21 mouse cellular contexts compared by ENCODE assay signal in the genomic region with DNA sequence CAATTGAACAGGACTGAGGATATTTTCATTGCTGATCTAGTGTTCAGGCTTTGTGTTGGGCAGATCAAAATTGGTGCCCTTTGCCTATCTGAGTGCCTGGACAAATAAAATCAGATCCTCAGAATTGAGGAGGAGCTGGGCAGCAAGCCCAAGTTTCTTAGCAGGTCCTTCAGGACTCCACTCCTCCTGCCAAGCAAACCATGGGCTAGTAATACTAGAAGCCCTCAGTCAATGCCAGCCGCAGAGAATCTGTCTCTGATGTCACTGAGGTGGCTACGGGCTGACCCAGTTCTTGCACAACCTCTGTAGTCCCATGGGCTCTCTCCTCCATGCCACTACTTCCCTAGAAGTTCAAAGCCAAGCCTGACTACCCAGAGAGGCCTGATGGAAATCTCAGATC.
DNase-seq lines count a peak whose midpoint lies in the region; ATAC-seq and TF ChIP-seq lines count a peak whose summit lies in the region.
"Had no signal": no experiment of that assay in that cellular context is flagged by ENCODE, and none has a peak within 500 bp of the region (broad histone marks: within the 10 kb centered on the region; RNA-seq: fewer than 3 reads in every experiment).

No protein-coding gene starts in this region.

- H3K4me2 ChIP-seq in intestine, postnatal 0 days (replicated peaks; ENCODE audit: low read depth): no peak overlapping the region
- no peak overlapping the region for H3K4me2 ChIP-seq in liver, postnatal 0 days (ENCODE audit: low read depth, low read length)
- H3K4me2 ChIP-seq: embryonic facial prominence, embryonic 13.5 days; forebrain, embryonic 15.5 days; midbrain, embryonic 13.5 days; neural tube, embryonic 13.5 days had no signal

- no peak overlapping the region for H3K4me3 ChIP-seq in intestine, postnatal 0 days (ENCODE audit: low read depth, low read length)
- H3K4me3 ChIP-seq in liver, postnatal 0 days (ENCODE audit: low read depth, low read length): no peak overlapping the region
- H3K4me3 ChIP-seq: embryonic facial prominence, embryonic 13.5 days; forebrain, embryonic 15.5 days; layer of hippocampus, adult 2 months; midbrain, embryonic 13.5 days; neural tube, embryonic 13.5 days had no signal

- H3K27me3 ChIP-seq in intestine, postnatal 0 days (replicated peaks; ENCODE audit: control insufficient read depth, insufficient read depth, low read length): no peaks in the 10 kb centered on the region
- H3K27me3 ChIP-seq in liver, postnatal 0 days (ENCODE audit: insufficient read depth, low read length): no peaks in the 10 kb centered on the region
- H3K27me3 ChIP-seq: embryonic facial prominence, embryonic 13.5 days; forebrain, embryonic 15.5 days; midbrain, embryonic 13.5 days; neural tube, embryonic 13.5 days had no signal

- WGBS in intestine, postnatal 0 days: 86% methylated on average over 2 of the region's 2 CpGs
- 77% methylated on average over 2 of the region's 2 CpGs for WGBS in liver, postnatal 0 days (ENCODE audit: insufficient replicate concordance)

- DNase-seq in cerebellum, postnatal 10 days: peak; percentile 36 to 38
- no peak for DNase-seq in cerebellum, adult 11-12 months
- peak; percentile 5 for DNase-seq in adrenal gland, postnatal 25 days
- DNase-seq in gastrocnemius, postnatal 36 days: peak; percentile 14 to 17
- DNase-seq in lung, postnatal 36 days: peak; percentile 39
- no peak for DNase-seq in liver, postnatal 0 days
- no peak for DNase-seq in ovary, postnatal 36 days (ENCODE audit: low spot score)
- DNase-seq: cerebellum, adult 8-10 months; kidney, adult 11 months; kidney, postnatal 10 days; thymus, postnatal 4 days had no signal

- H3K9me3 ChIP-seq in intestine, postnatal 0 days (ENCODE audit: control insufficient read depth): no peaks in the 10 kb centered on the region
- H3K9me3 ChIP-seq in liver, postnatal 0 days (ENCODE audit: low read length): no peaks in the 10 kb centered on the region
- H3K9me3 ChIP-seq: embryonic facial prominence, embryonic 13.5 days; forebrain, embryonic 15.5 days; midbrain, embryonic 13.5 days; neural tube, embryonic 13.5 days had no signal

- H3K27ac ChIP-seq in intestine, postnatal 0 days (ENCODE audit: low read depth, low read length): no peak overlapping the region
- H3K27ac ChIP-seq in liver, postnatal 0 days (ENCODE audit: low read depth): no peak overlapping the region
- H3K27ac ChIP-seq: embryonic facial prominence, embryonic 13.5 days; forebrain, embryonic 15.5 days; hindbrain, postnatal 0 days; layer of hippocampus, adult 2 months; liver, embryonic 14.5 days; macrophage; midbrain, embryonic 13.5 days; neural tube, embryonic 13.5 days had no signal

- intact Hi-C loops in gastrocnemius, postnatal 36 days (cut with DNase I): no loop called here

- no peaks in the 10 kb centered on the region for H3K4me1 ChIP-seq in intestine, postnatal 0 days (replicated peaks; ENCODE audit: control insufficient read depth, insufficient read depth, low read length)
- no peaks in the 10 kb centered on the region for H3K4me1 ChIP-seq in liver, postnatal 0 days (ENCODE audit: insufficient read depth)
- H3K4me1 ChIP-seq: embryonic facial prominence, embryonic 13.5 days; forebrain, embryonic 15.5 days; midbrain, embryonic 13.5 days; neural tube, embryonic 13.5 days had no signal

- H3K9ac ChIP-seq in intestine, postnatal 0 days (ENCODE audit: low read depth, low read length): no peak overlapping the region
- no peak overlapping the region for H3K9ac ChIP-seq in liver, postnatal 0 days (replicated peaks)
- H3K9ac ChIP-seq: embryonic facial prominence, embryonic 13.5 days; forebrain, embryonic 15.5 days; liver, embryonic 14.5 days; midbrain, embryonic 13.5 days; neural tube, embryonic 13.5 days had no signal

- no peak for TF ChIP-seq CTCF in intestine, postnatal 0 days (IDR thresholded peaks at IDR 0.05; ENCODE audit: low read depth)
- no peak for TF ChIP-seq CTCF in liver, postnatal 0 days (IDR thresholded peaks at IDR 0.05; ENCODE audit: low read depth)

- no peak for ATAC-seq in intestine, postnatal 0 days
- ATAC-seq in liver, postnatal 0 days: no peak
- ATAC-seq: forebrain, embryonic 15.5 days; hindbrain, postnatal 0 days; midbrain, embryonic 13.5 days had no signal

- H3K36me3 ChIP-seq in intestine, postnatal 0 days (ENCODE audit: control insufficient read depth, insufficient read depth): no peaks in the 10 kb centered on the region
- H3K36me3 ChIP-seq in liver, postnatal 0 days (replicated peaks; ENCODE audit: insufficient read depth, low read length): no peaks in the 10 kb centered on the region
- H3K36me3 ChIP-seq: embryonic facial prominence, embryonic 13.5 days; forebrain, embryonic 15.5 days; G1E; midbrain, embryonic 13.5 days; neural tube, embryonic 13.5 days had no signal

- no peak for TF ChIP-seq EP300 in liver, postnatal 0 days (IDR thresholded peaks at IDR 0.05; ENCODE audit: low read depth)

Comparison
In these comparisons a context has a peak if more than half of its experiments do, and no peak if none do; other contexts are left out.
1. DNase-seq: peak in cerebellum, postnatal 10 days (2 of 2), adrenal gland, postnatal 25 days (single experiment), gastrocnemius, postnatal 36 days (2 of 2) and lung, postnatal 36 days (single experiment); none in cerebellum, adult 11-12 months (single experiment), liver, postnatal 0 days (single experiment) and ovary, postnatal 36 days (single experiment).